Mouse (Mus musculus) layer of hippocampus, adult 2 months (tissue): ENCODE data around the gene Tmem9b. TPM values are rescaled to one million over a fixed set of nuclear protein-coding genes. Genes with fewer than 3 reads are reported as not detected.

Experiments
- DNase-seq, 2 experiments: peaks; one replicate each; pipeline ENCODE4 v3.0.0; 2022; ENCODE audit warnings: low spot score in 2 of 2
- H3K27ac ChIP-seq: fragments of 200-600 bp; 2 replicates; pipeline ENCODE4 v1.8.1; 2022
- H3K4me3 ChIP-seq: fragments of 200-600 bp; 2 replicates; pipeline ENCODE4 v1.8.1; 2022; ENCODE audit warnings: mild to moderate bottlenecking
- CTCF ChIP-seq: fragments of 200-600 bp; conservative IDR thresholded peaks from 2 replicates; pipeline ENCODE4 v1.8.1; 2022; ENCODE audit warnings: antibody characterized with exemption, mild to moderate bottlenecking, moderate library complexity
- long read RNA-seq, 2 experiments: library from polyadenylated mRNA; stranded (forward); transcript quantifications; one replicate each; pipeline ENCODE4 v2.0.0; 2021; ENCODE audit warnings: borderline mapping rate in 2 of 2
- total RNA-seq, 2 experiments: library from RNA; stranded (reverse); gene quantifications; 2 replicates each; pipeline ENCODE4 v1.2.3; 2021

Gene Tmem9b
- total RNA-seq: 100 to 1,000 TPM; 101 to 102 TPM
- long read RNA-seq, experiment 1, transcript Tmem9b-201 (5 exons, 1,703 nt): major isoform, 117 of 134 reads
- long read RNA-seq, experiment 1, partial matches to known transcripts: 14 of 134 reads
- long read RNA-seq, experiment 1, other reads (novel, unspliced or antisense): 3 of 134 reads
- long read RNA-seq, experiment 2, transcript Tmem9b-201 (5 exons, 1,703 nt): major isoform, 171 of 189 reads
- long read RNA-seq, experiment 2, partial matches to known transcripts: 16 of 189 reads
- long read RNA-seq, experiment 2, other reads (novel, unspliced or antisense): 2 of 189 reads

DNA sequence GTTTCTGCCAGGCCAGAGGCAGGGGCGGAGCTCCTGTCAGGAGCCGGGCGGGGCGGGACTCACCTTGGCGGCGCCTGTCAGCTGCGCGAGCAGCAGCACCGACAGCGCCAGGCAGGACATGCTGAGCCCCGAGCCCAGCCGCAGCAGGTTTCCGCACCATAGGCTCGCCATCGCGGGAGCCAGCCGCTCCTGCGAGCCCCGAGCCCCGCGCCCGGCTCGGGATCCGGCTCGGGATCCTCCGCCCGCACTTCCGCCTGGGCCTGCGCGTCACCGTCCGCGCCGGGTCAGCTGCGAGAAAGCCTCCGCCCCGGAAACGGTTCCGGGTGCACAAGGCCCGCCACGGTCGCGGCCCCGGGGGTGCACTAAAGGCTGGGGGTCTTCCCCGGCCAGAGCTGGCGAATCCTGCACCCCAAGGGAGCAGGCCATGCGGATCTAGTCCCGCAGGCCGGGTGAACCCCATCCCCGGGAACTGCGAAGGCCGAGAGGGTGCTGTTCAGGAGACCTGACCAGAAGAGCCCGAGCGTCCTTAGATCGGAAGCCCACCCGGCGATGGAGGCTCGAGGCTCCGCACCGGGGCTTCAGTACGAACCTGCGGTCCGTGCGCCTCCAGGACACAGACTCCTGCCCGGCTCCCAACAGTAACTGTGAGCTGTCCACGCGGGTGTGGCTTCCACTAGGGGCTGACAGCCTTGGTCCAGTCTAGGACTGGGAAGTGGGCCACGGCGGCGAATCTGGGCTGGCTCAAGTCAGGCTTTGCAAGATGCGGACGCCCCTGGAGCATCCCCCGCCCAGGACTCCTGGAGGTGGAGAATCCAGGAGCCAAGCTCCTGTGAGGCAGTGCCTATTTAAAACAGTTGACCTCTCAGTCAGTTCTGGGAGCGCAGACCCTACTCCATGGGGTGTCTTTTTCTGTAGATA is at the start of gene Tmem9b:
TSS of gene Tmem9b (minus strand) at position 868 of the 918 bp plus-strand sequence.
- Histone ChIP-seq H3K27ac (peak within 1 kb of the TSS; percentile 98), H3K4me3 (peak within 1 kb of the TSS; percentile 62)
- DNase-seq: peak; percentile 71 to 84
- peak; percentile 46 for TF ChIP-seq CTCF

DNA sequence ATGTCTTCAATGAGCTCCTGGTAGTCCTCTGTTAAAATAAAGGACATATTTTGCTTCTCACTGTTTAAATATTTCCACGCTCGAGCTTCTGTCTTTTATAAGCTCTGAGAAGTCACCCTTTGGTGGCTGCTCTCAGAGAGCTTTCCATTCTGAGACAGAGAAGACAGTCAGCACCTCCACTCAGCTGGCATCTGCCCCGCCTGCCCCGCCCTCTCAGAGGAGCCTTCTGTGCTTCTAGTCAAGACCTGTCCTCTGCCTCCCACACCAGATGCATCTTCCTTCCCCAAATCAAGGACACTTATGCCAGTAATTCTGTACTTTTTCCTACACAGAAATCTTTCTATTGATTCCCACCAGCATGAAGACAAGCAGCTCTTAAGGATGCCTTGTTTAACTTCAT is 48.0 kb upstream of the Tmem9b start:
- H3K4me3 ChIP-seq: no peak overlapping the region
- TF ChIP-seq CTCF: no peak
- DNase-seq: no peak
- no peak overlapping the region for H3K27ac ChIP-seq

DNA sequence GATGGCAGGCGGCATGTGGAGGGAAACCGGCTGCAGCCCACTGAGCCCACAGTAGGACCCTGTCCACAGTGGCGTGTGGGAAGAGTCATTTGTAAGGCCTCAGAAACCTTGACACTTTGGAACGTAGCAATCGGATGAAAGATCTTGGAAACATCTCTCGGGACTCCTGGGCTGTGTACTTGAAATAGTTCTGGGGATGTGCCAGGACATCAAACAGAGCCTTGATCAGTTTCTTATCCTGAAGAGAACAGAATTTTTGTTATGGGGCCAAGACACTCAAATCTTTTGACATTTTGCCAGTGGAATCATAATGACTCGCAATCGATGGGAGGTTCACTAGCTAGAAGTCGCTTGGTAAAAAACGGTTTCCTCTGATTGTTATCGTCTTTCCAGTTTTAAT is 46.5 kb upstream of the Tmem9b start:
- Histone ChIP-seq H3K4me3 (no peak overlapping the region), H3K27ac (no peak overlapping the region)
- no peak for DNase-seq
- TF ChIP-seq CTCF: no peak

DNA sequence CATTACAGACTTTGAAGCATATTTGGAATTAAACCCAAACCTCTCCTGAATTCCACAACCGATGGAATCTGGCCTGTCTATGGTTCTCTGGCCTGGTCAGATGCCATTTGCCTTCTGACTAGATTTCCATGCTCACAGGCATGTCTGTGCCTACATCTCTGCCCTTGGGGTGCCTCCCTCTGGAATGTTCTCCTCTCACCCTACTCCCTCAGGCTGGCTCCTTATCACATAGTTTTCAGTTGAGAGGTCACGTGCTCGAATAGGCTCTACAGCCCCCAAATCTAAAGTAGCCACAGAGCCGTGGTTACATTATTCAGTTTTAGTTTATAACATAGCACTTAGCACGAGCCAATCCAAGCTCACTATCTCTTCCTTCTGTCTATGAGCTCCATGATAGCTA is 42.9 kb upstream of the Tmem9b start:
- TF ChIP-seq CTCF: no peak
- no peak overlapping the region for H3K4me3 ChIP-seq
- no peak overlapping the region for H3K27ac ChIP-seq
- DNase-seq: no peak

DNA sequence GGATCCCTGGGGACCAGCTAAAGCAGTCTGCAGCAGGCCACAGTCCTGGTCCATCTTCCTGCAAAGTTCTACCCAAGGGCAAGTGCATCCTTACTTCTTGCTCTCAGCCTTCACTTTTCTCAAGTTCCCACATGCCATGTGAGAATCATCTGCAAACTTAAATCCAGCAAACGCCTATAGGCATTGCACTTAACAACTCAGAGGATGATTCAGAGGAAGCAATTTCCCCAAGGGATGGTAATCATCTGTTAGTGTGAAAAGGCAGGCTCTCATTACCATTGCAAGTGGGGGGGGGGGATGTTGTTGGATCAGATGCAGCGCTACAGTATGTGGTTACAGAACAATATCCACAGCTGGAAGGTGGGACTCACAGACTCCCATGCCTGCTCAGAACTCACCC is 41.9 kb upstream of the Tmem9b start:
- DNase-seq: no peak
- TF ChIP-seq CTCF: no peak

DNA sequence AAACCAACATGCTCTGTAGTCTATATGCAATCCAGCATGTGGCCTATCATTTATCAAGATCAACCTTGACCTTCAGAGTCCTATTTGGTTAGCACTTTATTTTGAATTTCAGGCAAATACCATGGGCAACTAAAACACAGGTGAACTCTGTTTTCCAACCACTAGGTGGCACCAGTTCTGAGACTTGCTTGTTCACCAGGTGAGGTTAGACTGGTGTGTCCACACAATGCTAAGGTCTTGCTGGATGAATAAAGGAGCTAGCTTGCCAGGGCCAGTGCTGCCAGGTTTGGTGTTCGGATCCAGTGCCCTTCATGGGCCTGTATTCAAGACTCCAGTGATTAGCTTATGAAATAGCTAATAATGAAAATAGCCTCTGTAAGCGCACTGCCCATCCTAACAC is 40.1 kb upstream of the Tmem9b start:
- TF ChIP-seq CTCF: peak; percentile 89
- no peak overlapping the region for H3K4me3 ChIP-seq
- DNase-seq: peak; percentile 32 to 58
- H3K27ac ChIP-seq: no peak overlapping the region

More for the DNA sequence above, 41.9 kb upstream of the Tmem9b start:
- Histone ChIP-seq H3K4me3 (no peak overlapping the region), H3K27ac (no peak overlapping the region)

DNA sequence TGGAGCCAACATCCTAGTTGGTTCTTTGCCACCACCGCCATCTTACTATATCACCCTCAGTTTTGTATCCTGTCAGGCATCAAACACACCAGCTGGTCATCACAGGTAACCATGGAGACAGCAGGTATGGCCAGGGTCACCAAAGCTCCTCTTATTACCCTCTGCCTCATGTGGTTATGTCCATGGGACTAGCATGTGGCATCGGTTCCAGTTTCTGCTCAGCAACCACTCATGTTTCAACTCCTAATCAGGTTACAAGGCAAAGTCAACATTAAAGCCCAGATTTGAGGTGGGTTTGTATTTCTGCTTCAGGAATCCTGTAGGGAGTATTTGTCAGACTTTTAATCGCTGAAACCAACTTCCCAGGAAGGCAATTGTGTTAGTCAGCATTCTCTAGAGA is 38.1 kb upstream of the Tmem9b start:
- TF ChIP-seq CTCF: no peak
- DNase-seq: no peak
- no peak overlapping the region for H3K4me3 ChIP-seq
- no peak overlapping the region for H3K27ac ChIP-seq

DNA sequence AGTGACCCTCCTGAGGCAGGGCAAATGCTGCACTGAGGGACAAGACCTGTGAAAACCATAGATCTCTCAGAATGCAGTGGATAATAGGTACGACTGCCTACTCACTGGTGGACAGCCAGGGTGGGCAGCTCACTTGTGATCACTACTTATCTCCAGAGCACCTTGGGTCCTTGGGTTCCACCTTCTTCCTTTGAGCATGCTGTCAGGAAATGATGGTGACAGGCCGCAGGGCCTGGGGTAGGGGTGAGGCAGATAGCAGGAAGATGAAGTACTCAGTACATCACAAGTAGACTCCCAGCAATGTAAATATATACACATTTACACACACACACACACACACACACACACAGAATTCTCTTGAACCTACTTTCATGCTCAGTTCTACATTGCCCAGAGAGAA is 35.2 kb upstream of the Tmem9b start:
- TF ChIP-seq CTCF: no peak
- no peak for DNase-seq
- no peak overlapping the region for H3K27ac ChIP-seq
- H3K4me3 ChIP-seq: no peak overlapping the region

DNA sequence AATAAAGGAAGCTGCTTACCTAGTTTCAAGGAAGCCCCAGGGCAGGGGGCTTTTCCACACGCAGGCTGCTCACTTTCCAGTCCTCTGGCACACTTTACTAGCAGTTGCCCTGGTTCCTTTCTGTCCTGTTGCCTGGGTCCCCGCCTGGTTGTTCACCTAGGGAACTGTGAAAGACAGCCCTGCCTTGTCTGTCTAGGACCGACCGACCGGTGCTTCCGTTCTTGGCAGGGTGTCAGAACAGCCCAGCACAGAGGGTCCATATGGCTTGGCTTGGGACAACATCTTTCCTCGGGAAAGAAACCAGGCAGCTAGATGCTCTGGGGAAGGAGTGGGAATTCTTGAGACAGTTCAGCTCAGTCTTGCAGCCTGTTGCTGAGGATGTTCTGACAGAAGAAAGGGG is 30.6 kb upstream of the Tmem9b start:
- H3K4me3 ChIP-seq: no peak overlapping the region
- no peak for DNase-seq
- TF ChIP-seq CTCF: no peak

DNA sequence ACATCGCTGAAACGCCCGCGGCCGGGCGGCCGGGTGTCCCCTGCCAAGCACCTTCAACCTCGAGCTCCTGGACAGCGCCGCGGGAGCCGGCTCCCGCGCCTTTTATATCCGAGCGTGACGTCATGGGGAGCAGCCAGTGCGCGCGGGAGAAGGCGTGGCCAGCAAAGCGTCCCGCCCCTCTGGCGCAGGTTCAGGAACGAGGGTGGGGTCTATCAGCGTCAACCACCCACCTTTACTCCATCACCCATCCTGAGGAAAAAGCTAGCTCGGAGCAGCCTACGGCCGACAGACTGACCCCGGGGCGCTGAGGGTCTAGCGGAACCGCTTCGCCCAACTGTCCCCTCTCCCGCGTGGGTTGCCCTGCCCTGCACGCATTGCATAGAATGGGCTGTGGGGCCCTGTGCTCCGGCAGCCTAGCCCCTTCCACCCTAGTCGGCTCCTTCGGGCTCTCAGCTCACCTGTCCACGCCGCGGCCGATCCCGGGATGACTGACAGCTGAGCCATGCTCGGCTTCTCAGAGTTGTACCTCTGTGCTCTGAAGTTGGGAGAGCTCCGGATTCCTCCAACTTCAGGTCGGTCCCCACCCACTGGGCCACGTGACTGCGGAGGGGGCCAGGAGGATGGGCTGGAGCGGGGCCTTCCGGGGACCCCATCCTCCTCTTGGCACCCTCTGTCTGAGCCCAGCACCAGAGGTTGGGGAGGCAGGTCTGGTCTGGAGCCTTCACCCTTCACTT is 29.0 kb upstream of the Tmem9b start, which contains the start of gene Nrip3:
TSS of gene Nrip3 (minus strand) at position 556 of the 734 bp plus-strand sequence.
- Histone ChIP-seq H3K4me3 (peak within 1 kb of the TSS; percentile 53), H3K27ac (peak within 1 kb of the TSS; percentile 85)
- peak; percentile 69 to 82 for DNase-seq
- TF ChIP-seq CTCF: no peak

More for the DNA sequence above, 30.6 kb upstream of the Tmem9b start:
- H3K27ac ChIP-seq: no peak overlapping the region

DNA sequence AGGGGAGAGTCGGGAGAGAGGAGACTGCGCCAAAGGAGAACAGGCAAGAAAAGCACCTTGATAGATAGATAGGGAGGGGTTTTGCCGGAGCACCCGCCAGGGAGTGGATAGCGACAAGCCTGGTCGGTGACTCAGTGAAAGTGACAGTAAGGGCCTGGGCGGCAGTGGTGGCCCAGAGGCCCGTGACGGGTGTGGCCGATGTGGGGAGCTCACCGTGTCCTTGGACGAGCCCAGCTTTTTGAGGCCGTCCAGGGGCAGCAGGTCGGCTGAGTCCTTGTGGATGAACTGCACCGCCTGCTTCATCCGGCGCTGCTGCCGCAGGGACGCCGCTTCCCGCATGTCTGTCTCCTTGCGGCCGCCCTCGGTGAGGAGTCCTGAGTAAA is 28.4 kb upstream of the Tmem9b start:
- peak overlapping the region; percentile 85 for H3K27ac ChIP-seq
- TF ChIP-seq CTCF: no peak
- no peak for DNase-seq
- H3K4me3 ChIP-seq: peak overlapping the region; percentile 53

DNA sequence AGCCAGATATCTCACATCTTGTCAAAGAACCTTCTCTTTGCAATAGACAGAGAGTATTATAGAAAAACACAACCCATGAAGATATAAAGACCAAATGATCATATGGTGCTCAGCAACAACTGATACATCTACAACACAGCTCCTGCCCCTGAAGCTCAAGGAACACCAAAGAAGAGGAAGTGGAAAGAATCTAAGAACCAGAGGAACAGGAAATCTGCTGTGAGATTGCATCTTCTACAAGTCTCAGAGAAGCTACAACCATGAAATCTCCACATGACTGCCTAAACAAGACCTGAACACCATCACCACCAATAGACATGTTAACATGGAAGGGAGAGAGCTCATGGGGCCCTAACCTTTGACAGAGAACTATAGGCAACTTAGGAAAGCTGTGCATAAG is 19.6 kb upstream of the Tmem9b start:
- TF ChIP-seq CTCF: no peak
- Histone ChIP-seq H3K27ac (no peak overlapping the region), H3K4me3 (no peak overlapping the region)
- no peak for DNase-seq

DNA sequence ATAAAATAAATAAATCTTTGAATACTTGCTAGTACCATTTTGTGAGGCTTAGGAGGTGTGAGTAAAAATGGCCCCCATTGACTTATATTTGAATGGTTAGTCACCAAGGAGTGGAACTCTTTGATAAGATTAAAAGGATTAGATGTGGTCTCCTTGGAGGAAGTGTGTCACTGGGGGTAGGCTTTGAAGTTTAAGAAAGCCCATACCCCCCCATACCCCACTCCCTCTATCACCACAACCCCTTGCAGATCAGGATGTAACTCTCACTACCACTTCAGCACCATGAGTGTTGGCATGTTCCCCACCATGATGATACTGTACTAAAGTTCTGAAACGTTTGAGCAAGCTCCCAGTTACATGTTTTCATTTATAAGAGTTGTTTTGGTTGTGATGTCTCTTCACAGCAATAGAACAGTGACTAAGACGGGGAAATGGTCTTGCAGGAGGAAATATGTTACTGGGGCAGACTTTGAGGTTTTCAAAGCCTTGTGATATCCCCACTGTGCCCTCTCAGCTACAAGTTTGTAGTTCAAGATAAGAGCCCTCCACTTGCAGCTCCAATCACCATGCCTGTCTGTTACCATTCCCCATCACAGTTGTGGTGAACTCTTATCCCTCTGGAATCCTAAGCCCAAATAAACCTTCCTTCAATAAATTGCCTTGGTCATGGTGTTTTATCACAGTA is 16.2 kb upstream of the Tmem9b start:
- DNase-seq: no peak
- H3K27ac ChIP-seq: no peak overlapping the region
- TF ChIP-seq CTCF: no peak
- no peak overlapping the region for H3K4me3 ChIP-seq
